Mouse (Mus musculus): ENCODE measurements at regions not wholly inside any gene's neighbourhood (a gene's known extent, or its start where the extent isn't known, plus 50 kb on each side); places are given as distances from the start of the nearest gene placed in this dataset.

GRCm38 (mm10) chr12:107759291-107759690, 244.1 kb downstream of the Bcl11b start:
- DNase-seq (ENCODE audit: low spot score in 2 of 2), result no peak

- no peak for DNase-seq (ENCODE audit: low spot score in 2 of 2)
Observed at GRCm38 (mm10) chr12:107759911-107760310, 243.5 kb downstream of the Bcl11b start.

GRCm38 (mm10) chr12:107762140-107762539, 241.3 kb downstream of the Bcl11b start:
- DNase-seq (ENCODE audit: low spot score in 2 of 2), result no peak

- DNase-seq (ENCODE audit: low spot score in 2 of 2), result no peak
Observed at GRCm38 (mm10) chr12:107769801-107770515, 233.4 kb downstream of the Bcl11b start.

- no peak for DNase-seq (ENCODE audit: low spot score in 2 of 2)
Observed at GRCm38 (mm10) chr12:107770516-107770836, 232.9 kb downstream of the Bcl11b start.

GRCm38 (mm10) chr12:107771325-107771724, 232.1 kb downstream of the Bcl11b start:
- DNase-seq (ENCODE audit: low spot score in 2 of 2), result no peak

- no peak for DNase-seq (ENCODE audit: low spot score in 2 of 2)
Observed at GRCm38 (mm10) chr12:107771809-107772208, 231.6 kb downstream of the Bcl11b start.

GRCm38 (mm10) chr12:107778046-107778445, 225.4 kb downstream of the Bcl11b start:
- DNase-seq (ENCODE audit: low spot score in 2 of 2), result no peak

- DNase-seq (ENCODE audit: low spot score in 2 of 2), result no peak
Observed at GRCm38 (mm10) chr12:107779306-107780057, 223.9 kb downstream of the Bcl11b start.

- DNase-seq (ENCODE audit: low spot score in 2 of 2), result no peak
Observed at GRCm38 (mm10) chr12:107782147-107782546, 221.3 kb downstream of the Bcl11b start.

- no peak for DNase-seq (ENCODE audit: low spot score in 2 of 2)
Observed at GRCm38 (mm10) chr12:107783831-107784230, 219.6 kb downstream of the Bcl11b start.

GRCm38 (mm10) chr12:107789818-107790217, 213.6 kb downstream of the Bcl11b start:
- no peak for DNase-seq (ENCODE audit: low spot score in 2 of 2)

GRCm38 (mm10) chr12:107800296-107800695, 203.1 kb downstream of the Bcl11b start:
- no peak for DNase-seq (ENCODE audit: low spot score in 2 of 2)

- no peak for DNase-seq (ENCODE audit: low spot score in 2 of 2)
Observed at GRCm38 (mm10) chr12:107807634-107808033, 195.8 kb downstream of the Bcl11b start.

- no peak for DNase-seq (ENCODE audit: low spot score in 2 of 2)
Observed at GRCm38 (mm10) chr12:107808158-107808715, 195.2 kb downstream of the Bcl11b start.

GRCm38 (mm10) chr12:107811231-107811630, 192.2 kb downstream of the Bcl11b start:
- DNase-seq (ENCODE audit: low spot score in 2 of 2), result no peak

- DNase-seq (ENCODE audit: low spot score in 2 of 2), result no peak
Observed at GRCm38 (mm10) chr12:107812549-107813335, 190.7 kb downstream of the Bcl11b start.

- no peak for DNase-seq (ENCODE audit: low spot score in 2 of 2)
Observed at GRCm38 (mm10) chr12:107814926-107815325, 188.5 kb downstream of the Bcl11b start.

- DNase-seq (ENCODE audit: low spot score in 2 of 2), result no peak
Observed at GRCm38 (mm10) chr12:107823768-107824394, 179.5 kb downstream of the Bcl11b start.

GRCm38 (mm10) chr12:107825921-107826320, 177.5 kb downstream of the Bcl11b start:
- DNase-seq (ENCODE audit: low spot score in 2 of 2), result no peak

- no peak for DNase-seq (ENCODE audit: low spot score in 2 of 2)
Observed at GRCm38 (mm10) chr12:107831400-107832128, 171.8 kb downstream of the Bcl11b start.
